ENCODE assay signal across 10 mouse cellular contexts in genomic region chr17:70397220-70397619, GRCm38 (mm10).
A peak's percentile ranks its signal among the peaks of the same experiment; 100 is the strongest.
DNase-seq lines count a peak whose midpoint lies in the region; ATAC-seq lines count a peak whose summit lies in the region.
"Had no signal": no experiment of that assay in that cellular context is flagged by ENCODE, and none has a peak within 500 bp of the region (broad histone marks: within the 10 kb centered on the region; RNA-seq: fewer than 3 reads in every experiment).

No protein-coding gene starts in this region.

- DNase-seq in cerebellum, adult 18-20 months = peak; percentile 23 to 36
- DNase-seq in right cerebral cortex, postnatal 4 days = peak; percentile 11
- DNase-seq in right cerebral cortex, postnatal 14 days = no peak
- DNase-seq in urinary bladder, adult 18-20 months (ENCODE audit: low spot score in 2 of 2) = no peak
- DNase-seq in right cerebral cortex, adult 18-20 months = no peak

- ATAC-seq in cerebellum, adult (ENCODE audit: insufficient number of reproducible peaks, low FRiP score, low TSS enrichment) = no peak
- peak; percentile 95 for ATAC-seq in limb, embryonic 13.5 days (ENCODE audit: low FRiP score, low read depth)
- no peak for ATAC-seq in frontal cortex, adult (ENCODE audit: low TSS enrichment)

- H3K4me3 ChIP-seq in limb, embryonic 13.5 days = no peak overlapping the region
- H3K4me3 ChIP-seq: heart, embryonic 15.5 days; stomach, embryonic 15.5 days had no signal

- H3K4me1 ChIP-seq in limb, embryonic 13.5 days = peaks cover 18% of the 10 kb centered on the region
- H3K4me1 ChIP-seq: heart, embryonic 15.5 days; stomach, embryonic 15.5 days had no signal

- WGBS in limb, embryonic 13.5 days = 13% methylated on average over 3 of the region's 3 CpGs

- peak overlapping the region; percentile 39 for H3K4me2 ChIP-seq in limb, embryonic 13.5 days (replicated peaks)
- H3K4me2 ChIP-seq: heart, embryonic 15.5 days; stomach, embryonic 15.5 days had no signal

- no peaks in the 10 kb centered on the region for H3K27me3 ChIP-seq in limb, embryonic 13.5 days
- H3K27me3 ChIP-seq: heart, embryonic 15.5 days; stomach, embryonic 15.5 days had no signal

- no peak overlapping the region for H3K27ac ChIP-seq in limb, embryonic 13.5 days
- H3K27ac ChIP-seq: heart, embryonic 15.5 days; stomach, embryonic 15.5 days had no signal

- H3K9me3 ChIP-seq in limb, embryonic 13.5 days = no peaks in the 10 kb centered on the region
- H3K9me3 ChIP-seq: heart, embryonic 15.5 days; stomach, embryonic 15.5 days had no signal

- H3K36me3 ChIP-seq in limb, embryonic 13.5 days = no peaks in the 10 kb centered on the region
- H3K36me3 ChIP-seq: heart, embryonic 15.5 days; stomach, embryonic 15.5 days had no signal

- H3K9ac ChIP-seq in limb, embryonic 13.5 days = no peak overlapping the region
- H3K9ac ChIP-seq: heart, embryonic 15.5 days; stomach, embryonic 15.5 days had no signal

Comparison
In these comparisons a context has a peak if more than half of its experiments do, and no peak if none do; other contexts are left out.
1. DNase-seq: peak in cerebellum, adult 18-20 months (2 of 2) and right cerebral cortex, postnatal 4 days (single experiment); none in right cerebral cortex, postnatal 14 days (single experiment), urinary bladder, adult 18-20 months (0 of 2) and right cerebral cortex, adult 18-20 months (single experiment).